Mouse (Mus musculus): Measurements from ENCODE around the gene Cpvl. TPM values are rescaled to one million over a fixed set of nuclear protein-coding genes. Genes with fewer than 3 reads are reported as not detected.

Cpvl gene
- total and polyA plus RNA-seq, 3 experiments, result not detected

DNA sequence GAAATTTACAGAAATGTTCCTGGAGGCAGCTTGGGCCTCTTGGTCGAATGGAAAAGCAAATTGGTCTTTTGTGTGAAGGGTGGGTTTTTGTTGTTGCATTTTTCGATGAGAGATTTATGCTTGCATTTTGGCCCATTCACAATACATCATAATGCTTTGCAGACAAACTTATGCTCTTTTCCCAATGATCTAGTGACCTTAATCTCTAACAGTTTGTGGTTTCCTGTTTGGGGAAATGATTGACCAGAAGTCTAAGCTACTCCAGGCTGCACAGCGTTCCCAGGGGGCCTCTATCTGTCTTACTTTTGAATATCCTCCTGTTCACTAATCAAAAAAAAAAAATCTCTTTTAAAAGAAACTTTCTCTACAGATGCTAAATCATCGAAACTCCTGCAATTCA is 71.6 kb downstream of the Cpvl start:
- no peaks in the 10 kb centered on the region for H3K9me3 ChIP-seq (replicated peaks; ENCODE audit: low read length)
- DNase-seq (ENCODE audit: extremely low read depth), result no peak
- no peak overlapping the region for H3K4me3 ChIP-seq (replicated peaks in 1 of 3; ENCODE audit: low read depth in 2 of 3, low read length in 2 of 3, poor library complexity in 1 of 3)
- no peaks in the 10 kb centered on the region for H3K36me3 ChIP-seq (replicated peaks in 1 of 2; ENCODE audit: control insufficient read depth in 1 of 2, insufficient read depth in 1 of 2, low read length in 1 of 2)
- no peak overlapping the region for H3K4me2 ChIP-seq (ENCODE audit: insufficient read depth, low read depth, poor library complexity, severe bottlenecking)
- TF ChIP-seq SIN3A (IDR thresholded peaks at IDR 0.05; ENCODE audit: low read length) (no peak), CHD2 (IDR thresholded peaks at IDR 0.05; ENCODE audit: low read length) (no peak), GABPA (IDR thresholded peaks at IDR 0.05; ENCODE audit: insufficient replicate concordance, low read depth, low read length) (no peak), ZKSCAN1 (IDR thresholded peaks at IDR 0.05; ENCODE audit: borderline replicate concordance, low read depth, low read length) (no peak), USF1 (IDR thresholded peaks at IDR 0.05; ENCODE audit: low read depth, low read length) (no peak), MXI1 (IDR thresholded peaks at IDR 0.05; ENCODE audit: low read depth, low read length) (no peak), JUND (conservative IDR thresholded peaks at IDR 0.05; ENCODE audit: low read depth, low read length) (no peak), ZMIZ1 (IDR thresholded peaks at IDR 0.05; ENCODE audit: low read depth, low read length) (no peak), ZNF384 (IDR thresholded peaks at IDR 0.05; ENCODE audit: low read depth, low read length) (no peak), TBP (conservative IDR thresholded peaks at IDR 0.05; ENCODE audit: low read depth, low read length) (no peak), NELFE (IDR thresholded peaks at IDR 0.05; ENCODE audit: low read depth, low read length) (no peak), TCF12 (IDR thresholded peaks at IDR 0.05; ENCODE audit: low read depth, low read length) (no peak), CHD1 (IDR thresholded peaks at IDR 0.05; ENCODE audit: low read depth, low read length) (no peak), HCFC1 (IDR thresholded peaks at IDR 0.05; ENCODE audit: low read depth, low read length) (no peak), POLR2AphosphoS2 (IDR thresholded peaks at IDR 0.05; ENCODE audit: low read depth, low read length) (no peak), CTCF (conservative IDR thresholded peaks at IDR 0.05 in 1 of 2, IDR thresholded peaks at IDR 0.05 in 1 of 2; ENCODE audit: low read depth in 2 of 2, low read length in 2 of 2) (no peak), E2F4 (IDR thresholded peaks at IDR 0.05; ENCODE audit: insufficient replicate concordance, low read depth, low read length) (no peak), MAX (IDR thresholded peaks at IDR 0.05; ENCODE audit: low read length) (no peak), ETS1 (conservative IDR thresholded peaks at IDR 0.05; ENCODE audit: low read depth, low read length) (no peak), ELF1 (IDR thresholded peaks at IDR 0.05; ENCODE audit: low read depth, low read length) (no peak)
- H3K9ac ChIP-seq (ENCODE audit: insufficient read depth, low read depth), result no peak overlapping the region
- dilution Hi-C loops (cut with MboI; ENCODE audit: extremely low pct_ligation_motif_present, extremely low pct_unique_long_range_greater_than_20kb, low sequenced_read_pairs) (no loop called here), in situ Hi-C loops (cut with MboI; ENCODE audit: low pct_ligation_motif_present, low pct_unique_long_range_greater_than_20kb, low sequenced_read_pairs) (no loop called here)
- no peaks in the 10 kb centered on the region for H3K79me2 ChIP-seq (replicated peaks; ENCODE audit: control insufficient read depth, extremely low read depth, insufficient read depth, poor library complexity, severe bottlenecking)
- H3K27ac ChIP-seq (ENCODE audit: insufficient read depth, low read depth), result no peak overlapping the region
- H3K27me3 ChIP-seq (replicated peaks), result no peaks in the 10 kb centered on the region
- H3K4me1 ChIP-seq (ENCODE audit: control insufficient read depth in 1 of 2, insufficient read depth in 2 of 2), result peaks cover 0 to 19% of the 10 kb centered on the region in 2 experiments; a peak in 1 of 4 replicates

DNA sequence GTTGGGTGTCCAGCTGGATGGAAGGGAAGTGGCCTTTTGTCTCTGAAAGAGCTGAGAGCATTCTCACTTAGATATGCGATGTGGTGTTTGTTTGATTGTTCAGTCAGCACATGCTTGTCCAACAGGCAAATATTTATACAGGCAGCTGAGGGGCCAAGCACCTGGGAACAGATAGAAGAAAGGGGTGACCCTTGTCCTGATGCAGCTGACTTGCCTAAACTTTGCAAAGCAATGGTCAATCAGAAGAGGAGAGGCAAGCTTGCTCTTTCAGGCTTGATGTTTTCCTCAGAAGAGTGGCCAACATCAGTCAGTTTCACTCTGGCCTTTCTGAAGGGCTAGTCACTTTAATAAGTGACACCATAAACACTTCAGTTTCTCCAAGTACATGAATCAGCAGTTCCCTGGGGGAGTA is 72.4 kb downstream of the Cpvl start:
- Histone ChIP-seq H3K9ac (ENCODE audit: insufficient read depth, low read depth) (no peak overlapping the region), H3K79me2 (replicated peaks; ENCODE audit: control insufficient read depth, extremely low read depth, insufficient read depth, poor library complexity, severe bottlenecking) (no peaks in the 10 kb centered on the region), H3K36me3 (replicated peaks in 1 of 2; ENCODE audit: control insufficient read depth in 1 of 2, insufficient read depth in 1 of 2, low read length in 1 of 2) (no peaks in the 10 kb centered on the region), H3K27me3 (replicated peaks) (no peaks in the 10 kb centered on the region), H3K9me3 (replicated peaks; ENCODE audit: low read length) (no peaks in the 10 kb centered on the region), H3K4me1 (ENCODE audit: control insufficient read depth in 1 of 2, insufficient read depth in 2 of 2) (peaks cover 0 to 19% of the 10 kb centered on the region in 2 experiments; a peak in 1 of 4 replicates), H3K4me3 (replicated peaks in 1 of 3; ENCODE audit: low read depth in 2 of 3, low read length in 2 of 3, poor library complexity in 1 of 3) (no peak overlapping the region), H3K4me2 (ENCODE audit: insufficient read depth, low read depth, poor library complexity, severe bottlenecking) (no peak overlapping the region), H3K27ac (ENCODE audit: insufficient read depth, low read depth) (no peak overlapping the region)
- DNase-seq (ENCODE audit: extremely low read depth), result no peak
- in situ Hi-C loops (cut with MboI; ENCODE audit: low pct_ligation_motif_present, low pct_unique_long_range_greater_than_20kb, low sequenced_read_pairs), result no loop called here
- dilution Hi-C loops (cut with MboI; ENCODE audit: extremely low pct_ligation_motif_present, extremely low pct_unique_long_range_greater_than_20kb, low sequenced_read_pairs), result no loop called here
- TF ChIP-seq UBTF (IDR thresholded peaks at IDR 0.05; ENCODE audit: low read depth, low read length) (no peak), RAD21 (IDR thresholded peaks at IDR 0.05; ENCODE audit: low read depth, low read length) (no peak), MAX (IDR thresholded peaks at IDR 0.05; ENCODE audit: low read length) (no peak), SMC3 (IDR thresholded peaks at IDR 0.05; ENCODE audit: low read depth, low read length) (no peak), JUND (conservative IDR thresholded peaks at IDR 0.05; ENCODE audit: low read depth, low read length) (no peak), NELFE (IDR thresholded peaks at IDR 0.05; ENCODE audit: low read depth, low read length) (no peak), SIN3A (IDR thresholded peaks at IDR 0.05; ENCODE audit: low read length) (no peak)

Measured in CH12.LX (cell line).